Comparison of ENCODE assay signal across 8 mouse cellular contexts in the genomic region with DNA sequence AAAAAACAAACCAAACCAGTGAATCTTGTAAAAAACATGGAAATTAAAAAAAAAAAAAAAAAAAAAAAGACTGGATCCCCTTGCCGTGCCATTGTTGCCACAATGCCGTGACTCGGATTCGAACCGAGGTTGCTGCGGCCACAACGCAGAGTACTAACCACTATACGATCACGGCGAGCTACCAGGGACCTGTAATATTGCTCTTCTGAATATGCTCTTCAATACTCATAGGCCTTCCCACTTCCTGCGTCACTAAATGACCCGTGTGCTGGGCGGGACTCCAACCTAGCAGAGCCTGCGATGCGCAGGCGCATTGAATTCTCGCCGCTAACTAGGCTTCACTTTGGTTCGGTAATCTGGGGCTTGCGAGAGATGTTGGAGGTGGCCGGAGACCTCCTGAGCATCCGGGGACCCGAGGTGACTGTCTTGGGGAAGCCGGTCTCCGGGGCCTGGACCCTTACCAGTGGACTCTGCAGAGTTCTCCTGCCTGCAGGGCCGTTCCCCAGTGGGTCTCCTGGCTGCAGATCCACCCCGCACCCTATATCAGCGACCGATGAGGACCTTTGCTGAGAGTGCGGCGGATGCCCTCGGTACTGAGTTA. TPM values are rescaled to one million over a fixed set of nuclear protein-coding genes. Genes with fewer than 3 reads are reported as not detected.
DNase-seq lines count a peak whose midpoint lies in the region; ATAC-seq and TF ChIP-seq lines count a peak whose summit lies in the region.

No protein-coding gene starts in this region.

- peaks cover 34% of the 10 kb centered on the region for H3K4me1 ChIP-seq in erythroblast, embryonic 14.5 days (ENCODE audit: control insufficient read depth)
- H3K4me1 ChIP-seq in heart, embryonic 13.5 days = peaks cover 11% of the 10 kb centered on the region; the same call in 1 of the 2 replicates
- H3K4me1 ChIP-seq in liver, embryonic 12.5 days = peaks cover 29% of the 10 kb centered on the region
- H3K4me1 ChIP-seq in stomach, embryonic 15.5 days = peaks cover 2% of the 10 kb centered on the region; the same call in 1 of the 2 replicates

- no peaks in the 10 kb centered on the region for H3K27me3 ChIP-seq in C2C12 (ENCODE audit: control insufficient read depth, insufficient read depth, insufficient read length)
- peaks cover 7% of the 10 kb centered on the region; the same call in 1 of the 2 replicates for H3K27me3 ChIP-seq in erythroblast, embryonic 14.5 days (ENCODE audit: control insufficient read depth)
- peaks cover 14% of the 10 kb centered on the region for H3K27me3 ChIP-seq in heart, embryonic 13.5 days (replicated peaks)
- peaks cover 4% of the 10 kb centered on the region for H3K27me3 ChIP-seq in liver, embryonic 12.5 days (replicated peaks)
- H3K27me3 ChIP-seq in stomach, embryonic 15.5 days (replicated peaks) = no peaks in the 10 kb centered on the region

- H3K36me3 ChIP-seq in C2C12 (ENCODE audit: control insufficient read depth, insufficient read depth) = no peaks in the 10 kb centered on the region
- H3K36me3 ChIP-seq in erythroblast, embryonic 14.5 days (ENCODE audit: control insufficient read depth) = no peaks in the 10 kb centered on the region
- no peaks in the 10 kb centered on the region for H3K36me3 ChIP-seq in heart, embryonic 13.5 days
- no peaks in the 10 kb centered on the region for H3K36me3 ChIP-seq in liver, embryonic 12.5 days
- H3K36me3 ChIP-seq in stomach, embryonic 15.5 days = no peaks in the 10 kb centered on the region

- peak overlapping the region; percentile 93 for H3K27ac ChIP-seq in heart, embryonic 13.5 days (replicated peaks)
- H3K27ac ChIP-seq in liver, embryonic 12.5 days = peak overlapping the region; percentile 79
- H3K27ac ChIP-seq in stomach, embryonic 15.5 days = peak overlapping the region; percentile 95

- no peaks in the 10 kb centered on the region for H3K79me2 ChIP-seq in C2C12 (ENCODE audit: control insufficient read depth, insufficient read depth)

- no peaks in the 10 kb centered on the region for H3K79me3 ChIP-seq in C2C12 (ENCODE audit: low read depth)

- peak overlapping the region; percentile 93 for H3K4me2 ChIP-seq in heart, embryonic 13.5 days
- peak overlapping the region; percentile 90 for H3K4me2 ChIP-seq in liver, embryonic 12.5 days
- peak overlapping the region; percentile 75 for H3K4me2 ChIP-seq in stomach, embryonic 15.5 days

- H3K4me3 ChIP-seq in C2C12 (ENCODE audit: insufficient read depth, poor library complexity, severe bottlenecking) = peak overlapping the region; percentile 59
- H3K4me3 ChIP-seq in erythroblast, embryonic 14.5 days (replicated peaks) = peak overlapping the region; percentile 94
- peak overlapping the region; percentile 83 for H3K4me3 ChIP-seq in heart, embryonic 13.5 days
- H3K4me3 ChIP-seq in liver, embryonic 12.5 days = peak overlapping the region; percentile 68
- peak overlapping the region; percentile 85 for H3K4me3 ChIP-seq in stomach, embryonic 15.5 days (replicated peaks)

- WGBS in heart, embryonic 13.5 days = under 1% methylated on average over 32 of the region's 32 CpGs
- under 1% methylated on average over 32 of the region's 32 CpGs for WGBS in liver, embryonic 12.5 days (ENCODE audit: insufficient replicate concordance)
- WGBS in stomach, embryonic 15.5 days = under 1% methylated on average over 32 of the region's 32 CpGs

- DNase-seq in brain, embryonic 14.5 days (ENCODE audit: low read depth) = peak; percentile 99
- DNase-seq in kidney, postnatal 10 days = peak; percentile 95
- peak; percentile 96 to 98 for DNase-seq in natural killer cell, adult 2 months (ENCODE audit: low spot score in 2 of 2)

- ATAC-seq in heart, embryonic 13.5 days (ENCODE audit: extremely low read depth, insufficient number of reproducible peaks, low FRiP score, low TSS enrichment) = peak; percentile 73
- peak; percentile 70 for ATAC-seq in liver, embryonic 12.5 days
- peak; percentile 77 for ATAC-seq in stomach, embryonic 15.5 days (ENCODE audit: insufficient read depth, low FRiP score, low read depth)

- TF ChIP-seq POLR2A in brain, embryonic 14.5 days (IDR thresholded peaks at IDR 0.05; ENCODE audit: borderline replicate concordance, extremely low read depth, insufficient read depth, insufficient read length, poor library complexity, severe bottlenecking) = peak; percentile 40; the same call in 1 of the 2 replicates

- H3ac ChIP-seq in C2C12 (ENCODE audit: control insufficient read depth, insufficient read length, low read depth) = peak overlapping the region; percentile 52

- TF ChIP-seq CTCF in C2C12 (IDR thresholded peaks at IDR 0.05; ENCODE audit: control insufficient read depth, insufficient read depth, insufficient read length) = no peak
- no peak for TF ChIP-seq CTCF in brain, embryonic 14.5 days (IDR thresholded peaks at IDR 0.05; ENCODE audit: borderline replicate concordance, extremely low read depth, insufficient read depth, insufficient read length)

- H3K9me3 ChIP-seq in erythroblast, embryonic 14.5 days (ENCODE audit: control insufficient read depth, low read length) = no peaks in the 10 kb centered on the region
- no peaks in the 10 kb centered on the region for H3K9me3 ChIP-seq in heart, embryonic 13.5 days
- H3K9me3 ChIP-seq in liver, embryonic 12.5 days (replicated peaks) = no peaks in the 10 kb centered on the region
- H3K9me3 ChIP-seq in stomach, embryonic 15.5 days = no peaks in the 10 kb centered on the region

- H3K9ac ChIP-seq in heart, embryonic 13.5 days = peak overlapping the region; percentile 87
- H3K9ac ChIP-seq in liver, embryonic 12.5 days = peak overlapping the region; percentile 68
- H3K9ac ChIP-seq in stomach, embryonic 15.5 days = peak overlapping the region; percentile 58

TF ChIP-seq in C2C12, 6 proteins besides CTCF, POLR2A, EP300 and RAD21:
- TF ChIP-seq MAX (IDR thresholded peaks at IDR 0.05) (no peak), FOSL1 (IDR thresholded peaks at IDR 0.05; ENCODE audit: insufficient read depth, low read length, poor library complexity, severe bottlenecking) (no peak), USF1 (IDR thresholded peaks at IDR 0.05; ENCODE audit: low read depth) (no peak), MYOG (IDR thresholded peaks at IDR 0.05; ENCODE audit: control insufficient read depth, extremely low read depth, insufficient read length) (no peak), MYOD1 (IDR thresholded peaks at IDR 0.05; ENCODE audit: control insufficient read depth, insufficient read length, low read depth) (no peak), CEBPB (IDR thresholded peaks at IDR 0.05; ENCODE audit: low read depth) (no peak)

RNA-seq across cellular contexts. Expression of a gene that starts 6.5 kb away (rescaled TPM):
- 38.7 TPM for polyA plus RNA-seq in C2C12 (2012; fragmentation: generic; extraction: Trizol)
- 84.9 and 88.6 TPM in 2 replicates for polyA plus RNA-seq in brain, embryonic 14.5 days (2012; rRNA removed)
- 6.6 and 7.5 TPM in 2 replicates for polyA plus RNA-seq in erythroblast, embryonic 14.5 days (2012)
- 1.8 and 2.3 TPM in 2 replicates for polyA plus RNA-seq in heart, embryonic 13.5 days (2015; fragmentation: Nextera tagmentation; extraction: Ambion mirVana)
- polyA plus RNA-seq in liver, embryonic 12.5 days (2016; fragmentation: Nextera tagmentation; extraction: Ambion mirVana) = 2.0 TPM in 2 replicates
- polyA plus RNA-seq in stomach, embryonic 15.5 days (2015; fragmentation: Nextera tagmentation; extraction: Ambion mirVana) = 2.3 and 2.6 TPM in 2 replicates

RNA-seq across cellular contexts. Expression of a gene that starts 50.8 kb away (rescaled TPM):
- polyA plus RNA-seq in C2C12 (2012; fragmentation: generic; extraction: Trizol) = 0.01 TPM
- polyA plus RNA-seq in brain, embryonic 14.5 days (2012; rRNA removed) = 0.04 and 0.05 TPM in 2 replicates
- not detected in 2 replicates for polyA plus RNA-seq in erythroblast, embryonic 14.5 days (2012)
- polyA plus RNA-seq in heart, embryonic 13.5 days (2015; fragmentation: Nextera tagmentation; extraction: Ambion mirVana) = 0.17 and 0.48 TPM in 2 replicates
- 0.31 and 0.35 TPM in 2 replicates for polyA plus RNA-seq in liver, embryonic 12.5 days (2016; fragmentation: Nextera tagmentation; extraction: Ambion mirVana)
- polyA plus RNA-seq in stomach, embryonic 15.5 days (2015; fragmentation: Nextera tagmentation; extraction: Ambion mirVana) = 14.3 and 20.0 TPM in 2 replicates

Comparison
In these comparisons a context has a peak if more than half of its experiments do, and no peak if none do; other contexts are left out.
1. Peak in every context shown above with its lines: DNase-seq, ATAC-seq, H3K4me3 ChIP-seq and H3K27ac ChIP-seq.
2. RNA of a gene that starts 50.8 kb away (polyA plus RNA-seq): 14.3 to 20.0 TPM in stomach, embryonic 15.5 days; 0.31 to 0.35 TPM in liver, embryonic 12.5 days, 0.17 to 0.48 TPM in heart, embryonic 13.5 days, 0.04 to 0.05 TPM in brain, embryonic 14.5 days, 0.01 TPM in C2C12 (single experiment) and not detected in erythroblast, embryonic 14.5 days; every median in the first group is over 10 times any median in the second.